Mouse (Mus musculus) midbrain, embryonic 16.5 days (tissue): ENCODE data around the gene Kctd12. TPM values are rescaled to one million over a fixed set of nuclear protein-coding genes. Genes with fewer than 3 reads are reported as not detected.

Source experiments
- ATAC-seq: fragments of 200-750 bp; cut with Nextera tagmentation; 2 replicates; pipeline ENCODE4 v1.8.0; 2017; ENCODE audit warnings: moderate TSS enrichment
- H3K27ac ChIP-seq: fragments of 300-500 bp; sonication (generic); 2 replicates; pipeline ENCODE4 v1.5.1; 2014; ENCODE audit warnings: mild to moderate bottlenecking, low read length, mixed read lengths
- H3K27me3 ChIP-seq: fragments of 300-500 bp; sonication (generic); 2 replicates; pipeline ENCODE4 v1.6.1; 2014; ENCODE audit warnings: low read depth, low read length, mixed read lengths; ENCODE audit not compliant: control insufficient read depth, insufficient read depth
- H3K36me3 ChIP-seq: fragments of 300-500 bp; sonication (generic); 2 replicates; pipeline ENCODE4 v1.6.1; 2014; ENCODE audit warnings: mild to moderate bottlenecking, low read length, moderate library complexity, mixed read lengths; ENCODE audit not compliant: control insufficient read depth, insufficient read depth
- H3K4me1 ChIP-seq: fragments of 300-500 bp; sonication (generic); 2 replicates; pipeline ENCODE4 v1.6.1; 2014; ENCODE audit warnings: mild to moderate bottlenecking, low read length, mixed read lengths; ENCODE audit not compliant: control insufficient read depth, insufficient read depth
- H3K4me2 ChIP-seq: fragments of 300-500 bp; sonication (generic); 2 replicates; pipeline ENCODE4 v1.6.1; 2014; ENCODE audit warnings: mild to moderate bottlenecking, low read length, mixed read lengths
- H3K4me3 ChIP-seq: fragments of 300-500 bp; sonication (generic); 2 replicates; pipeline ENCODE4 v1.5.1; 2014; ENCODE audit warnings: low read depth, mild to moderate bottlenecking, low read length, moderate library complexity, mixed read lengths
- H3K9ac ChIP-seq: fragments of 300-500 bp; sonication (generic); 2 replicates; pipeline ENCODE4 v1.6.1; 2014; ENCODE audit warnings: low read depth, low read length, mixed read lengths
- H3K9me3 ChIP-seq: fragments of 300-500 bp; sonication (generic); replicated peaks from 2 replicates; pipeline ENCODE4 v1.6.1; 2014; ENCODE audit warnings: mild to moderate bottlenecking, low read length, mixed read lengths; ENCODE audit not compliant: control insufficient read depth, poor library complexity, severe bottlenecking
- WGBS: fragments of 180-500 bp; shearing (Covaris S2); extraction: QIAGEN DNeasy Blood & Tissue Kit; methylation state at CpG from one replicate; pipeline ENCODE4 v1.1.7; 2014; 5-methylcytosine and 5-hydroxymethylcytosine counted together
- polyA plus RNA-seq: library from polyadenylated mRNA; unstranded; fragments of >200 nt; fragmentation: Nextera tagmentation; extraction: Ambion mirVana; gene quantifications from 2 replicates; pipeline ENCODE4 v1.2.1, GENCODE M21; 2015

The Kctd12 gene
- 15.7 and 17.0 TPM in 2 replicates for polyA plus RNA-seq

DNA sequence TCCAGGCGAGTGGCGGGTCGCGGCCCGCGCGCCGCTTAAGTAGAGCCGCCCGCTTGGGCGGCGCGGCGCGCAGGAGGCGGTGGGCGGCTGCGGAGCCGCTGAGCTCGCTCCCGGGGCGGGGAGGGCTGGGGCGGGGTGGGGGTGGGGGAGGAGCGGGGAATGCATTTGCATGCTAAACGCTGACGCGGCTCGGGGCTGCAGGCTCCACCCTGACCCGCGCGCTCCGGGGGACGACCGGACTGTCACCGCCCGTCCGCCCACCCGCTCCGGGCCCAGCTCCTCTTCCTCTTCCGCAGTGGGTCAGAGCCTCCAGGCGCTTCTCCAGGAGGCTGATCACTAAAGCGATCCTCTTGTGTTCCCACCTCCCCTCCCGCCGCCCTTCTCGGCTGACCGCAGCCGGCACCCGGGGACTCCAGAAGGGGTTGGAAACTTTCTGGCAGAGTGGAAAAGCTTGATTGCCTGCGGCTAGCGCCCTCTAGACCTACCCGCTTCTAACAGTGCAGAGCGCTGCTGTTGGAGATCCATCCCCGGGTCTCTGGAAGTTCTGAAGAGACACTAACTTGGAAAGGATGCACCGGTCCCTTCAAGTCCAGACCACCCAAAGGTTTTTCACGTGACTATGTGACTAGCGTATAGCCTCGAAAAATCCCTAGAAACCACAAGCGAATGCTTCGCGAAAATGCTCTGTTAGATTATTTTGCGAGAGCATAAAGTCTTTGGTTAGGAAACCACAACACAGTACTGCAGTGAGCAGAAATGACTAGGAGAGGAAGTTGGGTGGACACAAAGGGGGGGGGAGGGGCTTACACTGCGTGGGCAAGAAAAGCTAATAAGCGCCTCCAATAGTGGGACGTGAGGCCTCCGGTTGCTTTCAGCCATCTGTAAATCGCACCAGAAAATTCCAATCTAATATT is at the start of gene Kctd12:
Kctd12 (minus strand) TSS at position 11 of the 914 bp plus-strand sequence.
- H3K4me3 ChIP-seq = peak within 1 kb of the TSS; percentile 66
- no peaks in the 10 kb centered on the region for H3K27me3 ChIP-seq
- peak within 1 kb of the TSS; percentile 77 for H3K27ac ChIP-seq
- H3K4me1 ChIP-seq = peaks cover 12% of the 10 kb centered on the region
- no peaks in the 10 kb centered on the region for H3K36me3 ChIP-seq
- ATAC-seq = peak; percentile 88
- H3K4me2 ChIP-seq = peak within 1 kb of the TSS; percentile 91
- H3K9me3 ChIP-seq = no peaks in the 10 kb centered on the region
- WGBS = 3% methylated on average over 35 of the region's 66 CpGs
- H3K9ac ChIP-seq = peak within 1 kb of the TSS; percentile 93

GRCm38 (mm10) chr14:103029203-103029602 is 46.8 kb upstream of the Kctd12 start:
- 74% methylated on average over 2 of the region's 2 CpGs for WGBS
- Histone ChIP-seq H3K27ac (no peak overlapping the region), H3K9ac (no peak overlapping the region), H3K9me3 (no peaks in the 10 kb centered on the region), H3K4me2 (no peak overlapping the region), H3K27me3 (no peaks in the 10 kb centered on the region), H3K36me3 (no peaks in the 10 kb centered on the region), H3K4me3 (no peak overlapping the region), H3K4me1 (no peaks in the 10 kb centered on the region)
- no peak for ATAC-seq

DNA sequence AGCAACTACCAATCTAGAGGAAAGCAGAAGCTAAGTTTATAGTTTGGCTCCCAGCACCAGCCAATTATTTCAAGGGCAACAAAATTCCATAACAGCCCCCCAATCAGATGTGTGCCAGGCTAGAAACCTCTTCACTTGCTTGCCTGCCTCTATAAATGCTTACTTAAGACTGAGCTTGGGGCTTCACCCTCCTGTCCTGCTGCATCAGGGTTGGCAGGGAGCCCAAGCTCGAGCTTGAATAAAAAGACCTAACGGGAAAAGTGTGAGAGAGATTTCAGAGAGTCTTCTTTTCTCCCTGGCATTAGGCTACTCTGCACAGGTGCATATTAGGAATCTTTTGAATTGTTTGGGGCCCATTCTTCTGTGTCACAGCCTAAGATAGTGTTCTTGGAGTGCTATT is 37.6 kb upstream of the Kctd12 start:
- WGBS = 47% methylated on average over 2 of the region's 2 CpGs
- ATAC-seq = no peak
- no peak overlapping the region for H3K4me3 ChIP-seq

DNA sequence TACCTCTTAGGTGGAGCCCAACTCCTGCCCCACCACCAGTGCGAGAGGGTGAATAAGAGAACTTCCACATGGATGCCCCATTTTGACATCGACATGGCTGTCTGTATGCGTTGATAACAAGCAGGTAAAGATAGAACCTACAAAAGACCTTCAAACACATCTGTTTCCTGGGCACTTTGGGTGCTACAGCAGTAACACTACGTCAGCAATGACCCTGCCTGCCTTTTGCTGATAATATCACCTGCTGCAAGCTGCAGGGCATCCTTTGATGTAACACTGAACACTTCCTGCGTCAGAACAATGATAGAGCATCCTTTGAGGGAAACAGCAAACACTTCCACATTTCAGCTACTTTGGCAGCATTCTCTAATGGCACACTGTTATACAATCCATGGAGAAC is 34.6 kb upstream of the Kctd12 start:
- 68% methylated on average over 5 of the region's 5 CpGs for WGBS
- H3K27me3 ChIP-seq = no peaks in the 10 kb centered on the region
- no peak overlapping the region for H3K27ac ChIP-seq
- H3K36me3 ChIP-seq = no peaks in the 10 kb centered on the region
- no peaks in the 10 kb centered on the region for H3K9me3 ChIP-seq
- H3K4me3 ChIP-seq = no peak overlapping the region
- no peak overlapping the region for H3K4me2 ChIP-seq
- no peaks in the 10 kb centered on the region for H3K4me1 ChIP-seq
- ATAC-seq = no peak
- H3K9ac ChIP-seq = no peak overlapping the region

More for the DNA sequence above, 37.6 kb upstream of the Kctd12 start:
- Histone ChIP-seq H3K27me3 (no peaks in the 10 kb centered on the region), H3K27ac (no peak overlapping the region), H3K4me2 (no peak overlapping the region), H3K9me3 (no peaks in the 10 kb centered on the region), H3K36me3 (no peaks in the 10 kb centered on the region), H3K9ac (no peak overlapping the region), H3K4me1 (no peaks in the 10 kb centered on the region)

DNA sequence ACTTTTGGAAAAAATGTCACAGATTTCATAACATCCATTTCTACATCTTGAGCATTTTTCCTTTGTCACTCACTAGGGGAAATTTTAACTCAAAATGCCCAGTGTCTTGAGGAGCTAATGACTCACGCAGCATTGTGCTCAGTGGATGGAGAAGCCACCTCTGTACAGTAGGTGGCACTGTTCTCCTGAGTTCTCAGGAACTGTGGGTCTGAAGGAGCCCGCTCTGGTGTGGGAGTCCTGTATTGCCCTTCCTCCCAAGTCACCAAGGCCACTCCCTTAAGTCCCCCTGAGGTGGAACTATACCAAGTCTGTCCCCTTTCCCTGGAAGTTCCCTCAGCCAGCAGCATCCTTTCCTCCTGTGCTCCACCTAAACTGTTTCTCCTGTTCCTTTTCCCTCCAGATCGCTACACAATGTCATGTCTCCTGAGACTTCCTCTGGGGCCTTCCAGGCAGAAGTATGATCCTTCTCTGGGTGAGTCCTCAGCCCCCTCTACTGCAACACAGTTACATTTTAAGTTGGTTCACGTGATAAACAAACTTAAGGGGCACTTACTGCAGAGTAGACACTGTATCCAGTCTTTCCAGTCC is 30.2 kb upstream of the Kctd12 start:
- peak; percentile 86 for ATAC-seq
- H3K9me3 ChIP-seq = no peaks in the 10 kb centered on the region
- H3K4me3 ChIP-seq = no peak overlapping the region
- no peak overlapping the region for H3K27ac ChIP-seq
- H3K27me3 ChIP-seq = no peaks in the 10 kb centered on the region
- H3K4me1 ChIP-seq = no peaks in the 10 kb centered on the region
- WGBS = 24% methylated on average over 4 of the region's 4 CpGs
- no peak overlapping the region for H3K9ac ChIP-seq
- no peak overlapping the region for H3K4me2 ChIP-seq
- H3K36me3 ChIP-seq = no peaks in the 10 kb centered on the region

DNA sequence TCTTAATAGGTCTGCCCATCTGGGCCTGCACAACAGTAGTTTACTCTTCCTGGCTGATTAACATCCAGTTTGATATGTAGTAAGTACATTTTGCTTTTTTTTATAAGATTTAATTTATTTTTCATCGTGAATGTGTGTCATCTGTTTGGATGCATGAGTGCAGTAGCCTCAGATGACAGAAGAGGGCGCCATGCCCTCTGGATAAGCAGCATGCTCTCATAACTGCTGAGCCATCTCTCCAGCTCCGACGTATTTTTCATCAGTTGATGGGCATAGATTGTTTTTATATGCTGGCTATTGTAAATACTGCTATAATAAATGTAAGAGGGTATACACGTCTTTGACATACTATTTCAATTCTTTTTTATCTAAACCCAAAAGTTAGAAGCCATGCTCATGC is 29.3 kb upstream of the Kctd12 start:
- no peak for ATAC-seq

GRCm38 (mm10) chr14:103007737-103008136 is 25.3 kb upstream of the Kctd12 start:
- no peaks in the 10 kb centered on the region for H3K9me3 ChIP-seq
- no peaks in the 10 kb centered on the region for H3K36me3 ChIP-seq
- H3K4me2 ChIP-seq = no peak overlapping the region
- no peaks in the 10 kb centered on the region for H3K4me1 ChIP-seq
- ATAC-seq = no peak
- no peak overlapping the region for H3K9ac ChIP-seq
- H3K27me3 ChIP-seq = no peaks in the 10 kb centered on the region
- 90% methylated on average over 4 of the region's 4 CpGs for WGBS
- no peak overlapping the region for H3K27ac ChIP-seq
- H3K4me3 ChIP-seq = no peak overlapping the region

More for the DNA sequence above, 29.3 kb upstream of the Kctd12 start:
- no peaks in the 10 kb centered on the region for H3K36me3 ChIP-seq
- no peak overlapping the region for H3K9ac ChIP-seq
- no peaks in the 10 kb centered on the region for H3K9me3 ChIP-seq
- no peak overlapping the region for H3K4me3 ChIP-seq
- 39% methylated on average over 5 of the region's 5 CpGs for WGBS
- H3K4me2 ChIP-seq = no peak overlapping the region
- H3K27ac ChIP-seq = no peak overlapping the region
- no peaks in the 10 kb centered on the region for H3K27me3 ChIP-seq
- H3K4me1 ChIP-seq = no peaks in the 10 kb centered on the region

GRCm38 (mm10) chr14:102994662-102995561 is 12.5 kb upstream of the Kctd12 start:
- Histone ChIP-seq H3K27ac (no peak overlapping the region), H3K27me3 (no peaks in the 10 kb centered on the region), H3K9ac (no peak overlapping the region), H3K4me2 (no peak overlapping the region), H3K9me3 (no peaks in the 10 kb centered on the region), H3K36me3 (no peaks in the 10 kb centered on the region), H3K4me1 (no peaks in the 10 kb centered on the region), H3K4me3 (no peak overlapping the region)
- peak; percentile 92 for ATAC-seq
- 18% methylated on average over 6 of the region's 6 CpGs for WGBS
